Mouse (Mus musculus) hindbrain, postnatal 0 days (tissue): ENCODE data around the gene Gm20388. TPM values are rescaled to one million over a fixed set of nuclear protein-coding genes. Genes with fewer than 3 reads are reported as not detected.
A peak's percentile ranks its signal among the peaks of the same experiment; 100 is the strongest.
"Not testable (repeated sequence)": the region's sequence is repeated elsewhere in the genome, so short reads cannot be mapped to it uniquely, and the experiment has no call there.

Source experiments
- ATAC-seq: fragments of 200-750 bp; cut with Nextera tagmentation; 2 replicates; pipeline ENCODE4 v1.8.0; 2017; ENCODE audit warnings: mild to moderate bottlenecking, moderate TSS enrichment, moderate library complexity
- DNase-seq: peaks from one replicate; pipeline ENCODE4 v3.0.0-alpha.2; 2015; ENCODE audit warnings: low spot score
- H3K27ac ChIP-seq: fragments of 300-500 bp; sonication (generic); 2 replicates; pipeline ENCODE4 v1.5.1; 2014; ENCODE audit warnings: mild to moderate bottlenecking
- H3K27me3 ChIP-seq: fragments of 300-500 bp; sonication (generic); 2 replicates; pipeline ENCODE4 v1.6.1; 2014; ENCODE audit warnings: low read length, mixed read lengths; ENCODE audit not compliant: insufficient read depth
- H3K36me3 ChIP-seq: fragments of 300-500 bp; sonication (generic); 2 replicates; pipeline ENCODE4 v1.6.1; 2014; ENCODE audit warnings: low read length, mixed read lengths; ENCODE audit not compliant: insufficient read depth
- H3K4me1 ChIP-seq: fragments of 300-500 bp; sonication (generic); 2 replicates; pipeline ENCODE4 v1.6.1; 2014; ENCODE audit warnings: antibody characterized with exemption, low read length, mixed read lengths; ENCODE audit not compliant: insufficient read depth
- H3K4me2 ChIP-seq: fragments of 300-500 bp; sonication (generic); 2 replicates; pipeline ENCODE4 v1.6.1; 2014; ENCODE audit warnings: low read depth, mild to moderate bottlenecking, low read length, moderate library complexity, mixed read lengths
- H3K4me3 ChIP-seq: fragments of 300-500 bp; sonication (generic); 2 replicates; pipeline ENCODE4 v1.5.1; 2014; ENCODE audit warnings: low read length
- H3K9ac ChIP-seq: fragments of 300-500 bp; sonication (generic); replicated peaks from 2 replicates; pipeline ENCODE4 v1.6.1; 2014; ENCODE audit warnings: mild to moderate bottlenecking, low read length, moderate library complexity, mixed read lengths
- H3K9me3 ChIP-seq: fragments of 300-500 bp; sonication (generic); 2 replicates; pipeline ENCODE4 v1.6.1; 2016; ENCODE audit warnings: low read length, mixed read lengths
- CTCF ChIP-seq: IDR thresholded peaks from 2 replicates; pipeline ENCODE4 v1.5.1; 2016; ENCODE audit warnings: antibody characterized with exemption, control low read depth, low read depth
- WGBS: fragments of 180-500 bp; shearing (Covaris S2); extraction: QIAGEN DNeasy Blood & Tissue Kit; methylation state at CpG from one replicate; pipeline ENCODE4 v1.1.7; 2014; 5-methylcytosine and 5-hydroxymethylcytosine counted together
- polyA plus RNA-seq: library from polyadenylated mRNA; unstranded; fragments of >200 nt; fragmentation: Nextera tagmentation; extraction: Ambion mirVana; gene quantifications from 2 replicates; pipeline ENCODE4 v1.2.1, GENCODE M21; 2015
- total RNA-seq: library from RNA; depleted of rRNA; stranded (reverse); fragments of >200 nt; gene quantifications from 2 replicates; pipeline ENCODE4 v1.2.3, GENCODE M21; 2014

Gene Gm20388
- total and polyA plus RNA-seq, 2 experiments from 2014 or later, result 71.3 TPM; not detected in 1

DNA sequence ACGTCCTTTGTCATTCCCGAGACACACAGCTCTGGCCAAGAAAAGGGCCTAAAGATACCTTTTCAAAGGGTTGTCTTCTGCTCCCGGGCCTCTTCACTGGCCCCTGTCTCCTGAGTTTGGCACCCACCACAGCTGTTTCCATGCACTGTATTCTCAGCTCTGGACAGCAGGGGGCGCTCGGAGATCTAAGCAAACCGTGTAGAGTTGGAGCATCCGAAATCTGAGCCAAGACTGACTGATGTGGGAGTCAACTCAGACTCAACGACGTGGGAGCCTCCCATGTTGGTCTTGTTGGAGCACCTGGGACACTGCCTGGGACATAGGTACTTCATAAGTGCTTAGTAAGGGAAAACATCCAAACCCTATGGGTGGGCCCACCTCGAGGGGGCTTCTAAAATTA, 767.8 kb downstream of the Gm20388 start:
- Histone ChIP-seq H3K4me1 (no peaks in the 10 kb centered on the region), H3K27me3 (no peaks in the 10 kb centered on the region), H3K27ac (no peak overlapping the region), H3K9ac (no peak overlapping the region), H3K36me3 (peaks cover 7% of the 10 kb centered on the region), H3K4me3 (no peak overlapping the region), H3K4me2 (no peak overlapping the region), H3K9me3 (no peaks in the 10 kb centered on the region)
- peak; percentile 97 for TF ChIP-seq CTCF
- DNase-seq, result peak; percentile 95
- WGBS, result 15% methylated on average over 10 of the region's 10 CpGs
- peak; percentile 62; the same call in 1 of the 2 replicates for ATAC-seq

- TF ChIP-seq CTCF, result no peak
- H3K9me3 ChIP-seq, result no peaks in the 10 kb centered on the region
- H3K27ac ChIP-seq, result no peak overlapping the region
- WGBS, result 76% methylated on average over 11 of the region's 11 CpGs
- H3K4me3 ChIP-seq, result no peak overlapping the region
- no peaks in the 10 kb centered on the region for H3K27me3 ChIP-seq
- H3K4me2 ChIP-seq, result no peak overlapping the region
- DNase-seq (no peak), ATAC-seq (no peak)
- H3K36me3 ChIP-seq, result no peaks in the 10 kb centered on the region
- H3K9ac ChIP-seq, result no peak overlapping the region
- H3K4me1 ChIP-seq, result no peaks in the 10 kb centered on the region
Measured at GRCm38 (mm10) chr8:120679629-120680387, 769.2 kb downstream of the Gm20388 start.

GRCm38 (mm10) chr8:120680405-120680804, 769.8 kb downstream of the Gm20388 start:
- not testable (repeated sequence) for H3K4me1 ChIP-seq
- WGBS, result 59% methylated on average over 7 of the region's 7 CpGs

GRCm38 (mm10) chr8:120681113-120681512, 770.5 kb downstream of the Gm20388 start:
- Histone ChIP-seq H3K4me1 (no peaks in the 10 kb centered on the region), H3K27me3 (no peaks in the 10 kb centered on the region), H3K9ac (no peak overlapping the region), H3K4me2 (no peak overlapping the region), H3K36me3 (no peaks in the 10 kb centered on the region), H3K27ac (no peak overlapping the region), H3K9me3 (no peaks in the 10 kb centered on the region), H3K4me3 (no peak overlapping the region)
- no peak for DNase-seq
- no peak for ATAC-seq
- no peak for TF ChIP-seq CTCF
- WGBS, result 68% methylated on average over 10 of the region's 10 CpGs

More at GRCm38 (mm10) chr8:120680405-120680804, 769.8 kb downstream of the Gm20388 start:
- not testable (repeated sequence) for H3K27ac ChIP-seq, H3K4me3 ChIP-seq, H3K27me3 ChIP-seq, H3K36me3 ChIP-seq, H3K9ac ChIP-seq, H3K9me3 ChIP-seq, H3K4me2 ChIP-seq, ATAC-seq
- peak; percentile 70 for TF ChIP-seq CTCF
- DNase-seq, result peak; percentile 73

GRCm38 (mm10) chr8:120683602-120684001, 773.0 kb downstream of the Gm20388 start:
- peak; percentile 78 for TF ChIP-seq CTCF
- Histone ChIP-seq H3K4me1 (no peaks in the 10 kb centered on the region), H3K36me3 (no peaks in the 10 kb centered on the region), H3K4me2 (no peak overlapping the region), H3K27me3 (no peaks in the 10 kb centered on the region), H3K9me3 (no peaks in the 10 kb centered on the region), H3K9ac (no peak overlapping the region), H3K27ac (no peak overlapping the region), H3K4me3 (no peak overlapping the region)
- ATAC-seq (0 out of 2 replicates have a peak, but pooled peaks have one; percentile 47), DNase-seq (peak; percentile 69)
- WGBS, result 15% methylated on average over 10 of the region's 10 CpGs

- H3K9me3 ChIP-seq, result no peaks in the 10 kb centered on the region
- H3K9ac ChIP-seq, result no peak overlapping the region
- ATAC-seq (no peak), DNase-seq (no peak)
- WGBS, result 70% methylated on average over 5 of the region's 5 CpGs
- no peak overlapping the region for H3K4me3 ChIP-seq
- no peaks in the 10 kb centered on the region for H3K36me3 ChIP-seq
- no peak overlapping the region for H3K27ac ChIP-seq
- TF ChIP-seq CTCF, result no peak
- no peaks in the 10 kb centered on the region for H3K4me1 ChIP-seq
- H3K27me3 ChIP-seq, result no peaks in the 10 kb centered on the region
- no peak overlapping the region for H3K4me2 ChIP-seq
Measured at GRCm38 (mm10) chr8:120684082-120684481, 773.4 kb downstream of the Gm20388 start.

GRCm38 (mm10) chr8:120685097-120685496, 774.5 kb downstream of the Gm20388 start:
- Histone ChIP-seq H3K4me2 (no peak overlapping the region), H3K9ac (no peak overlapping the region), H3K9me3 (no peaks in the 10 kb centered on the region), H3K36me3 (no peaks in the 10 kb centered on the region), H3K4me1 (no peaks in the 10 kb centered on the region), H3K27ac (no peak overlapping the region; the same call in 1 of the 2 replicates), H3K27me3 (no peaks in the 10 kb centered on the region), H3K4me3 (no peak overlapping the region)
- TF ChIP-seq CTCF, result no peak
- DNase-seq (no peak), ATAC-seq (no peak)
- 71% methylated on average over 5 of the region's 5 CpGs for WGBS
